Mouse (Mus musculus) intestine, embryonic 16.5 days (tissue): ENCODE data around the gene Tenm2. TPM values are rescaled to one million over a fixed set of nuclear protein-coding genes. Genes with fewer than 3 reads are reported as not detected.

ENCODE experiments used
- ATAC-seq: fragments of 200-750 bp; cut with Nextera tagmentation; 2 replicates; pipeline ENCODE4 v1.8.0; 2017; ENCODE audit warnings: moderate TSS enrichment, moderate library complexity
- H3K27ac ChIP-seq: fragments of 300-500 bp; sonication (generic); 2 replicates; pipeline ENCODE4 v1.5.1; 2014; ENCODE audit warnings: mild to moderate bottlenecking, low read length
- H3K27me3 ChIP-seq: fragments of 300-500 bp; sonication (generic); replicated peaks from 2 replicates; pipeline ENCODE4 v1.6.1; 2014; ENCODE audit warnings: low read length, control low read depth, mixed read lengths; ENCODE audit not compliant: control insufficient read depth, insufficient read depth
- H3K36me3 ChIP-seq: fragments of 300-500 bp; sonication (generic); 2 replicates; pipeline ENCODE4 v1.6.1; 2014; ENCODE audit warnings: low read length, control low read depth; ENCODE audit not compliant: control insufficient read depth, insufficient read depth
- H3K4me1 ChIP-seq: fragments of 300-500 bp; sonication (generic); 2 replicates; pipeline ENCODE4 v1.6.1; 2014; ENCODE audit warnings: low read length, control low read depth, mixed read lengths; ENCODE audit not compliant: control insufficient read depth, insufficient read depth
- H3K4me2 ChIP-seq: fragments of 300-500 bp; sonication (generic); 2 replicates; pipeline ENCODE4 v1.6.1; 2014; ENCODE audit warnings: low read depth, low read length, control low read depth
- H3K4me3 ChIP-seq: fragments of 300-500 bp; sonication (generic); 2 replicates; pipeline ENCODE4 v1.5.1; 2014; ENCODE audit warnings: mild to moderate bottlenecking, low read length
- H3K9ac ChIP-seq: fragments of 300-500 bp; sonication (generic); 2 replicates; pipeline ENCODE4 v1.6.1; 2014; ENCODE audit warnings: low read depth, low read length
- H3K9me3 ChIP-seq: fragments of 300-500 bp; sonication (generic); 2 replicates; pipeline ENCODE4 v1.6.1; 2016; ENCODE audit warnings: low read length, control low read depth; ENCODE audit not compliant: control insufficient read depth
- WGBS: fragments of 180-500 bp; shearing (Covaris S2); extraction: QIAGEN DNeasy Blood & Tissue Kit; methylation state at CpG from one replicate; pipeline ENCODE4 v1.1.7; 2014; 5-methylcytosine and 5-hydroxymethylcytosine counted together
- polyA plus RNA-seq: library from polyadenylated mRNA; unstranded; fragments of >200 nt; fragmentation: Nextera tagmentation; extraction: Ambion mirVana; gene quantifications from 2 replicates; pipeline ENCODE4 v1.2.1, GENCODE M21; 2015

Gene Tenm2
- polyA plus RNA-seq, 1 experiment from 2014 or later: 0.70 TPM

DNA sequence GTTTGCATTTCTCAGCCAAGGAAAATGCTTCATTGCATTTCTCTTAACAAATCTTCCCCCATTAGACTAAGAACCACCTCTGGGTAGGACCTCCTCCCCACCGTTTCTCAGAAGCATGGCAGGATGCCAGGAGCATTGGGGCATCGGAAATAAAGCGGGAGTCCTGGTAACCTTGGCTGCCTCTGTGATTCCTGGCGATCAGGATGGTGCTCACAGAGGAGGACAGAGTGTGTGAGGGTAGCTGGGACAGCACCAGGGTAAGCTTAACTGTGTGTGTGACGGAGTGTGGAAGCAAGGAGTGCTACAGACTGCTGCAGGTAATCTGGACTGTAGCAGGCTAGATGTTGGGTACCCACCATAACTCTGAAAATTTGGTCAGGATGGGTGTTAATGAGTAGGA is 806.8 kb downstream of the Tenm2 start:
- no peak overlapping the region for H3K4me3 ChIP-seq
- no peaks in the 10 kb centered on the region for H3K4me1 ChIP-seq
- no peaks in the 10 kb centered on the region for H3K27me3 ChIP-seq
- H3K36me3 ChIP-seq: no peaks in the 10 kb centered on the region
- WGBS: 65% methylated on average over 5 of the region's 5 CpGs
- no peak overlapping the region for H3K4me2 ChIP-seq
- H3K9ac ChIP-seq: no peak overlapping the region
- H3K27ac ChIP-seq: no peak overlapping the region
- no peak for ATAC-seq
- H3K9me3 ChIP-seq: no peaks in the 10 kb centered on the region

DNA sequence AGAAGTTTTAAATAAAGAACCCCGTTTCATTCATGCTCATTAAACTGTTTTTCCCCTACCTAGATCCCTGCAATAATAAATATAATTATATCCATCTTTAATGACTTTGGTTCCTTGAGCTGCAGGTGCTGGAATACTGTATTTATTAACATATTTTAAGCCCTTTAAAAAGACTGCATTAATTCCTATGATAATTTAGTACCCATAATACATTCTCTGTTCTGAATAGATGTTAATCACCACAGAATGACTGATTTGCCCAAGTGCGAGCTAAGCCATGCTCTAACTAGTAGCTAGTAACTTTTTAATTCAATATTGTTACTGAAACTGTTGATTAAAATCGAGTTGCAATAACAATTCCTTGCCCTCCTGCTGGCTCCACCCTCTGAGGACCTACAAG is 810.8 kb downstream of the Tenm2 start:
- Histone ChIP-seq H3K9me3 (no peaks in the 10 kb centered on the region), H3K36me3 (no peaks in the 10 kb centered on the region), H3K4me2 (no peak overlapping the region), H3K9ac (no peak overlapping the region), H3K27ac (no peak overlapping the region), H3K4me3 (no peak overlapping the region), H3K27me3 (no peaks in the 10 kb centered on the region), H3K4me1 (no peaks in the 10 kb centered on the region)
- no peak for ATAC-seq
- WGBS: 81% methylated on average over 3 of the region's 3 CpGs

DNA sequence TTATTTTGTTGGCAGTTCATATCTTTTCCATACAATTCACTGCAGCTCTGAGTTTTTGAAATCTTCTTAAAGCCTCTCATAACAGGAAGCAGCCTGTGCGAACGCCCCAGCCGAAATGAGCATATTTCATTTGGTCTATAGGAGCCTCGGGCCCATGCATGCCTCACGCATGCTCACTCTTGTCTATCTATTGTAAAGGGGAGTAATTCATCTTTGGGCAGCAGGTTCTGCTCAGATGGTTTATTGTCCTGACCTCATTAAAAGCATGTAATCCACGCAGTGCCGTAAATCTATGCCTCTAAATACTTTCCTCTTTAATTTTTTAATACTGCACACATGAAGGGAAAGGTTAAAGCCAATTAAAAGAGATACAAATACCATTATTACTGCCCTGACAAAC is 815.7 kb downstream of the Tenm2 start:
- Histone ChIP-seq H3K4me1 (no peaks in the 10 kb centered on the region), H3K27ac (no peak overlapping the region), H3K4me3 (no peak overlapping the region), H3K36me3 (no peaks in the 10 kb centered on the region), H3K9ac (no peak overlapping the region), H3K9me3 (no peaks in the 10 kb centered on the region), H3K4me2 (no peak overlapping the region), H3K27me3 (no peaks in the 10 kb centered on the region)
- no peak for ATAC-seq
- WGBS: 69% methylated on average over 7 of the region's 7 CpGs

DNA sequence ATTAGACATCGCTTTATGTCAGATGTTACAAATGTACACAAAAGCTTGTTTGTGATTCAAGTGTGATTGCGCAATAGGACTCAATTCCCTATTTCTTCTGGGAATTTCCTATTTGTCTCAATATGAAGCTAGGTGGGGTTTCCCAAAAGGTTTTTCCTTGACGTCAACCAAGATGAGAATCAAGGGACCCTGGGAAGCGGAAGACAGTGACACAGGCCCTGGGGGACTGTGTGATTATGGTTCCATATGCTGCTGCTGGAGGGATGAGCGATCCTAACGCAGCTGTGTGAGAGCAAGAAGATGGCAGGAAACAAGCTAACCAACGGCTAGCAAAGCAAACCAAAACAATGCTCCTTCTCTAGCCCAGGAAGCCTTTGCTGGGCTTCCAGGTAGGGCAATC is 820.5 kb downstream of the Tenm2 start:
- Histone ChIP-seq H3K9me3 (no peaks in the 10 kb centered on the region), H3K9ac (no peak overlapping the region), H3K27me3 (no peaks in the 10 kb centered on the region), H3K36me3 (no peaks in the 10 kb centered on the region), H3K27ac (no peak overlapping the region), H3K4me3 (no peak overlapping the region), H3K4me2 (no peak overlapping the region), H3K4me1 (no peaks in the 10 kb centered on the region)
- ATAC-seq: no peak
- WGBS: 76% methylated on average over 7 of the region's 7 CpGs

DNA sequence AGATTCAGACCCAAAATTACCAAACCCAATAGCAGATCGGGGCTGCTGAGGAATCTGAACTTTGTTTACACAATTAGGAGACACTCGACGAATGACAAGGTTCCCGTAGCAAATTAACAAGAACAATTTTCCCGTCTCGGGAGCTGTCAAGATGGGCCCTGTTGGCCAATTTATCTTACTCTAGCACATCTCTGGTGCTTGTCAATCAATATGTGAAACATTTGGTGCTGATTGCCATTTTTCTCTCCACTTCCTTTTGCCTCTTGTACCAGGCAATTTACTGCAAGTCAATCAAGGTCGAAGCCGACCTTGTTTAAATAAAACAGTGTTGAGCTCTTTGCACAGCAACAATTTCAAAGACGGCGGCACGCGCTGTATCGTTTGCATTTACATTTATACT is 824.9 kb downstream of the Tenm2 start:
- ATAC-seq: no peak
- no peak overlapping the region for H3K27ac ChIP-seq

DNA sequence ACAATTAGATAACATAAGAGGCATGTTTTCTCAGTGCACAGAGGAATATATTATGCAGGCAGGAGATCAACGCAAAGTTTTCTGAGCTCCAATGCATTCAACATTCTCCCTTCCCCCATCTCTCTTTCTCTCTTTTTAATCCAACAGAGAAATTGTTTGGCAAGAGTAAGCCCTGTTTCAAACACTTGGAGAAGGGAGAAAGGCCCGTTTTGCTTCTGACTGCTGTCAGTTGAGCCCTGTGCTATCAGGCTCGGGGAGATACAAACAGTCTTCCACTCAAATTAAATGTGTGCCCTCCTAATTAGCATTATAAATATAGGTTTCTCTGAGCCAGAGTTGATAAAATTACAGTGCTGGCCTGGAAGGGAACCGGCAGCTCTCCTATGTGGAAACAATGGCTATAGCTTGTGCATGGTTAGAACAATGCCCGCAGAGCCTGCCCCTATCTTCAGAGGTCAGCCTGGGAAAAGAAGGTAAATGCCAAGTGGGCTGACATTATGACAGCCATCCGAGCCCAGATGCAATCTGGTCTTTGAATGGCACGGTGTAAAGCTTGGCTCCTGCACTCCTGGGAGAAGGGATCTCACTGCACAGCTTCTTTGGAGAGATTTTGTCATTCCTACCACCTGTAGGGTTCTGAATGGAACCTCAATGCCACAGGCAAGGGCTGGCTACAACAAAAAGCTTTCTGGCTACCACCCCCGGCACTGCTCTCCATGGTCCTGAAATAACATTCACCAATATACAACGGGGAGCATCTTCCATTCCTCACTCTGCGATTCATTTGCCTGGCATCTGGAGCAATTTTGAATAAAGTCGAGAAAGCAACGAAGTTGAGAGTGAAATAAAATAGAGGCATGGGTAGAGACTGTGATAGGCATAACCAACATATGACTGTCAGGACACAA is 839.7 kb downstream of the Tenm2 start:
- Histone ChIP-seq H3K27me3 (no peaks in the 10 kb centered on the region), H3K4me1 (no peaks in the 10 kb centered on the region), H3K4me3 (no peak overlapping the region), H3K9ac (no peak overlapping the region), H3K9me3 (no peaks in the 10 kb centered on the region), H3K27ac (no peak overlapping the region), H3K36me3 (no peaks in the 10 kb centered on the region), H3K4me2 (no peak overlapping the region)
- no peak for ATAC-seq
- WGBS: 43% methylated on average over 12 of the region's 12 CpGs

More for the DNA sequence above, 824.9 kb downstream of the Tenm2 start:
- Histone ChIP-seq H3K4me1 (no peaks in the 10 kb centered on the region), H3K9ac (no peak overlapping the region), H3K27me3 (no peaks in the 10 kb centered on the region), H3K9me3 (no peaks in the 10 kb centered on the region), H3K4me3 (no peak overlapping the region), H3K4me2 (no peak overlapping the region), H3K36me3 (no peaks in the 10 kb centered on the region)
- 30% methylated on average over 13 of the region's 13 CpGs for WGBS

DNA sequence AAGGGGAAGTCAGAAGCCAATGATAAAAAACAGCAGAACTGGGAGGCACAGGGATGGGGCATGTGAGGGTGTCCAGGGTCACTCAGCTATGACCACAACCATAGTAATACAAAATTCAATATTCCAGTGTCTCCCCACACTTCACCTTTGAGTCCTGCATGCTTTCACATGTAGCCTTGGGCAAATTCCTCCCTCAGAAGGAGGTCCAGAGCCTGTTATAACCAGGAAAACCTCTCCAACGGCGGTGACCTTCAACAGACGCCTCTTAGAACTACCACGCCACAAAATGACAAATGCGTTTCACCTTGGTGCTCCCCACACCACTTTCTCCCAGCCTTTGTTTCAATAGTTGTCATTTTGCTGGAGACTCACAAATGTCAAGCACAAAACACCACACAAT is 851.1 kb downstream of the Tenm2 start:
- Histone ChIP-seq H3K9me3 (no peaks in the 10 kb centered on the region), H3K4me3 (no peak overlapping the region), H3K36me3 (no peaks in the 10 kb centered on the region), H3K4me2 (no peak overlapping the region), H3K27ac (no peak overlapping the region), H3K9ac (no peak overlapping the region), H3K27me3 (no peaks in the 10 kb centered on the region), H3K4me1 (0 out of 2 replicates have a peak, but pooled peaks cover 4% of the 10 kb centered on the region)
- no peak for ATAC-seq
- 86% methylated on average over 5 of the region's 5 CpGs for WGBS

DNA sequence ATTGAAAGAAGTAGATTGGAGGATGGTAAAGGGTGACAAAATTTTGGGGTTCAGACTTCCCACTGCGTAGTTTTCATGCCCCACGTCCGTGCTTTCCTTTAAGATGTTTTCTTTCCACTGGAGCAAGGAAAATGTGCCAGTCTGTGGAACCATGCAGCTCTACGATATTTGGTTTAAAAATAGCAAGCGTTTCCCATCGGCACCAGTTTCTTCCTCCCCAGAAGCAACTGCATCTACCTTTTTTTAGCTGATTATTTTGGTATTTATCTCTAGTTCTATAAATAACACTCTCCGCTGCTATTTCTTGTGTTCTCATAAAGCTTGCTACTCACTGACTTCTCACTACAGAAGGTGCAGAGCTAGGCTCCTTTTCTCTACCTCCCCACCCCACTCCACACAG is 864.0 kb downstream of the Tenm2 start:
- ATAC-seq: no peak
- Histone ChIP-seq H3K36me3 (no peaks in the 10 kb centered on the region), H3K9me3 (no peaks in the 10 kb centered on the region), H3K27ac (no peak overlapping the region), H3K9ac (no peak overlapping the region), H3K4me1 (no peaks in the 10 kb centered on the region), H3K27me3 (no peaks in the 10 kb centered on the region), H3K4me3 (no peak overlapping the region), H3K4me2 (no peak overlapping the region)
- WGBS: 94% methylated on average over 7 of the region's 7 CpGs

DNA sequence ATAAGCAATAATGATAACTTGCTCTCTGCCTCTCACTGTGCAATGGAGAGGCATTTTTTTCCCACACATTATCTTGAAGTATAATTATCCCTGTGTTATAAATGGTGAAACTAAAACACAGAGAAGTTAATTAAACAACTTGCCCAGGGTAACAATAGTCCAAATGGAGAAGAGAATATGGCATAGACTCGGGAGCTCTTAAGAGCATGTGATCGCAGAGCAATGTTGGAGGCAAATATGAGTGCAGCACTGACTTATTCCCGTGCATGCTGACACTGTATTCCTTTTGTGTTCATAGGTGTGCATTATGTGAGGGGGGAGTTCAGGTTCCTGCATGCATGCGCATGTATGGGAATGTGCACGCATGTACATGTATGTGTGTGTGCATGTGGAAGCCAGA is 870.7 kb downstream of the Tenm2 start:
- no peak for ATAC-seq
- H3K27ac ChIP-seq: no peak overlapping the region
- H3K4me1 ChIP-seq: no peaks in the 10 kb centered on the region
- no peaks in the 10 kb centered on the region for H3K27me3 ChIP-seq
- H3K4me3 ChIP-seq: no peak overlapping the region
- no peaks in the 10 kb centered on the region for H3K36me3 ChIP-seq
- H3K9ac ChIP-seq: no peak overlapping the region
- no peak overlapping the region for H3K4me2 ChIP-seq
- no peaks in the 10 kb centered on the region for H3K9me3 ChIP-seq
- WGBS: 94% methylated on average over 5 of the region's 5 CpGs

DNA sequence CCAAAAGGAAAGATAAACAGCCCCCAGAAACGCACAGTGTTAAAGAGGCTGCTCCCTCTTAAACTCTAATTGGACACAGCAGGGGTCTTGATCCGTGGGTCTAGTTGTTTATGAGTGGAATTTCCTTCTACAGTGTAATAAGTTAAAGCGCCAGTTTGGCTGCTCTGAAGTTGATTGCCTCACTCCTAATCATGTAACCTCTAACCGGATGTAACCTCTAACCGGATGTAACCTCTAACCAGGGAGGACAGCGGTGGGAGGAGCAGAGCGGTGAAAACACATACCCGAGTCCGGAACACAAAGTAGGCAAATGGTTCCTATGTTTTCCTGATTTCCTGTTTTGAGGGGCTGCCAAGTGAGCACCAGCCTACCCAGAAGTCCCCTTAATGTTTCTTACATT is 871.3 kb downstream of the Tenm2 start:
- no peak overlapping the region for H3K4me2 ChIP-seq
- WGBS: 61% methylated on average over 9 of the region's 9 CpGs
- no peaks in the 10 kb centered on the region for H3K4me1 ChIP-seq
- no peaks in the 10 kb centered on the region for H3K36me3 ChIP-seq
- H3K27me3 ChIP-seq: no peaks in the 10 kb centered on the region
- no peak overlapping the region for H3K27ac ChIP-seq
- no peaks in the 10 kb centered on the region for H3K9me3 ChIP-seq
- no peak overlapping the region for H3K4me3 ChIP-seq
- no peak for ATAC-seq
- H3K9ac ChIP-seq: no peak overlapping the region
